Mouse (Mus musculus) right cerebral cortex, postnatal 14 days (tissue): ENCODE data around the gene Ddb2.
A peak's percentile ranks its signal among the peaks of the same experiment; 100 is the strongest.
"Not testable (repeated sequence)": the region's sequence is repeated elsewhere in the genome, so short reads cannot be mapped to it uniquely, and the experiment has no call there.

Source experiments
- DNase-seq: peaks from one replicate; pipeline ENCODE4 v3.0.0; 2022

The Ddb2 gene

GRCm38 (mm10) chr2:91254725-91255380 lies 18.1 kb upstream of the Ddb2 start:
- no peak for DNase-seq

GRCm38 (mm10) chr2:91252512-91252911 lies 15.7 kb upstream of the Ddb2 start:
- DNase-seq, result no peak

- no peak for DNase-seq
These were observed 15.2 kb upstream of the Ddb2 start for GRCm38 (mm10) chr2:91252001-91252400.

- DNase-seq, result no peak
These were observed 11.6 kb upstream of the Ddb2 start for GRCm38 (mm10) chr2:91248366-91248765.

GRCm38 (mm10) chr2:91244557-91245228 lies 7.9 kb upstream of the Ddb2 start:
- no peak for DNase-seq

- peak; percentile 51 for DNase-seq
These were observed 6.6 kb upstream of the Ddb2 start for GRCm38 (mm10) chr2:91243416-91243815.

- DNase-seq, result no peak
These were observed 5.8 kb upstream of the Ddb2 start for GRCm38 (mm10) chr2:91242547-91242946.

- not testable (repeated sequence) for DNase-seq
These were observed 814 bp upstream of the Ddb2 start for GRCm38 (mm10) chr2:91237511-91238080.

GRCm38 (mm10) chr2:91229735-91230134 lies 7.0 kb downstream of the Ddb2 start:
- DNase-seq, result no peak

- no peak for DNase-seq
These were observed 13.2 kb downstream of the Ddb2 start for GRCm38 (mm10) chr2:91223614-91224013.

- no peak for DNase-seq
These were observed 16.3 kb downstream of the Ddb2 start for GRCm38 (mm10) chr2:91220501-91220900.

GRCm38 (mm10) chr2:91217032-91217431 lies 19.8 kb downstream of the Ddb2 start:
- DNase-seq, result no peak

GRCm38 (mm10) chr2:91213311-91213710 lies 23.5 kb downstream of the Ddb2 start:
- DNase-seq, result no peak

- no peak for DNase-seq
These were observed 30.5 kb downstream of the Ddb2 start for GRCm38 (mm10) chr2:91206254-91206775.

- no peak for DNase-seq
These were observed 33.7 kb downstream of the Ddb2 start for GRCm38 (mm10) chr2:91202972-91203656.

- DNase-seq, result peak; percentile 87
These were observed 34.4 kb downstream of the Ddb2 start, which contains the start of the genes Nr1h3 and Acp2 for GRCm38 (mm10) chr2:91202222-91202971. Gene Nr1h3, minus strand, starts transcription at chr2:91202834. Gene Acp2, plus strand, starts transcription at chr2:91202885.

GRCm38 (mm10) chr2:91198888-91199287 lies 37.9 kb downstream of the Ddb2 start:
- no peak for DNase-seq

- peak; percentile 51 for DNase-seq
These were observed 40.2 kb downstream of the Ddb2 start for GRCm38 (mm10) chr2:91196577-91197001.

GRCm38 (mm10) chr2:91194624-91195332 lies 42.0 kb downstream of the Ddb2 start:
- DNase-seq, result peak; percentile 46

- no peak for DNase-seq
These were observed 46.3 kb downstream of the Ddb2 start for GRCm38 (mm10) chr2:91190501-91190900.

- DNase-seq, result no peak
These were observed 49.4 kb downstream of the Ddb2 start for GRCm38 (mm10) chr2:91187431-91187830.

GRCm38 (mm10) chr2:91186208-91186607 lies 50.6 kb downstream of the Ddb2 start:
- no peak for DNase-seq
